Mouse (Mus musculus) limb, embryonic 13.5 days (tissue): Measurements from ENCODE around the gene Dchs2. TPM values are rescaled to one million over a fixed set of nuclear protein-coding genes. Genes with fewer than 3 reads are reported as not detected.
A peak's percentile ranks its signal among the peaks of the same experiment; 100 is the strongest.

Experiments
- ATAC-seq: fragments of 200-750 bp; cut with Nextera tagmentation; 2 replicates; pipeline ENCODE4 v1.8.0; 2017; ENCODE audit warnings: low read depth, moderate number of reproducible peaks, moderate TSS enrichment; ENCODE audit not compliant: low FRiP score
- H3K27ac ChIP-seq: fragments of 300-500 bp; sonication (generic); 2 replicates; pipeline ENCODE4 v1.5.1; 2015; ENCODE audit warnings: inconsistent platforms, mild to moderate bottlenecking, moderate library complexity
- H3K27me3 ChIP-seq: fragments of 300-500 bp; sonication (generic); 2 replicates; pipeline ENCODE4 v1.6.1; 2015; ENCODE audit warnings: mild to moderate bottlenecking, inconsistent platforms
- H3K36me3 ChIP-seq: fragments of 300-500 bp; sonication (generic); 2 replicates; pipeline ENCODE4 v1.6.1; 2015; ENCODE audit warnings: inconsistent platforms, mild to moderate bottlenecking, moderate library complexity
- H3K4me1 ChIP-seq: fragments of 300-500 bp; sonication (generic); 2 replicates; pipeline ENCODE4 v1.6.1; 2015; ENCODE audit warnings: inconsistent platforms
- H3K4me2 ChIP-seq: fragments of 300-500 bp; sonication (generic); replicated peaks from 2 replicates; pipeline ENCODE4 v1.6.1; 2015; ENCODE audit warnings: inconsistent platforms, mild to moderate bottlenecking, moderate library complexity
- H3K4me3 ChIP-seq: fragments of 300-500 bp; sonication (generic); 2 replicates; pipeline ENCODE4 v1.5.1; 2015; ENCODE audit warnings: moderate library complexity, mild to moderate bottlenecking, inconsistent platforms
- H3K9ac ChIP-seq: fragments of 300-500 bp; sonication (generic); 2 replicates; pipeline ENCODE4 v1.6.1; 2015; ENCODE audit warnings: mild to moderate bottlenecking, inconsistent platforms
- H3K9me3 ChIP-seq: fragments of 300-500 bp; sonication (generic); 2 replicates; pipeline ENCODE4 v1.6.1; 2016; ENCODE audit warnings: inconsistent platforms
- WGBS: fragments of 180-500 bp; shearing (Covaris S2); methylation state at CpG from one replicate; pipeline ENCODE4 v1.1.7; 2015; 5-methylcytosine and 5-hydroxymethylcytosine counted together
- polyA plus RNA-seq: library from polyadenylated mRNA; unstranded; fragments of >200 nt; fragmentation: Nextera tagmentation; extraction: Ambion mirVana; gene quantifications from 2 replicates; pipeline ENCODE4 v1.2.1, GENCODE M21; 2015

The Dchs2 gene
- polyA plus RNA-seq, 1 experiment from 2014 or later, result 0.84 TPM

- ATAC-seq, result no peak
- H3K4me1 ChIP-seq, result peaks cover 5% of the 10 kb centered on the region
- H3K27me3 ChIP-seq, result peaks cover 3% of the 10 kb centered on the region; the same call in 1 of the 2 replicates
- H3K27ac ChIP-seq, result no peak overlapping the region
- WGBS, result 59% methylated on average over 9 of the region's 9 CpGs
- H3K36me3 ChIP-seq, result no peaks in the 10 kb centered on the region
- H3K4me2 ChIP-seq, result no peak overlapping the region
- H3K4me3 ChIP-seq, result no peak overlapping the region
- H3K9ac ChIP-seq, result no peak overlapping the region
- no peaks in the 10 kb centered on the region for H3K9me3 ChIP-seq
These were observed 143.2 kb downstream of the Dchs2 start for GRCm38 (mm10) chr3:83270982-83271381.

DNA sequence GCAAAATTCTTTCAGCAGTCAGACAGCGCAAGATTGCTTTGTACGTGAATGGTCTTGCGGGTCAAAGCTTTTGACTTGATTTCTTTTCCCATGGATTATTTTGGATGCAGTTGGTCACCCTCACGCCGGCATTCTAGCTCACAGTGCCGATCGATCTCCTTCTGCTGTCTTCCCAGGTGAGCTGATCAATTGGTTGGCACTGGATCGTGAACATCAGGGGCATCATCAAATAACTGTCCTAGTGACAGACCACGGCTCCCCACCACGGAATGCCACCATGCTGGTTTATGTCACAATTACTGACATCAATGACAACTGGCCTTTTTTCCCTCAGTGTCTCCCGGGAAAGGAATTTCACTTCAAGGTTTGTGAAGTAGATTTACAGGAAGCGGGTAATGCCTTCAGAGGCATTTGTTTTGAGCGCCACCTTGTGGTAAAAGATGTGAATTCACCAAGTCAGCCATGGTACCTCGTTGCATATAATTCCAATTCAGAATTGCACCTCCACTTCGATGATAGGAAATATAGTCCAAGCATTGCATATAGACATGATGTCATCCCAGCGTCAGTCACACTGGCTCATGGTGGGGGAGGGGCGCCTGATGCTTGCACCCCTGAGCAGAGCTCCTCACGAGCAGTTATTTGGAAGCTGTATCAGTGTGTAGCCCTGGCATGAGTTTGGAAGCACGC lies 146.0 kb downstream of the Dchs2 start:
- peaks cover 3% of the 10 kb centered on the region; the same call in 1 of the 2 replicates for H3K27me3 ChIP-seq
- no peak overlapping the region for H3K27ac ChIP-seq
- no peak overlapping the region for H3K4me3 ChIP-seq
- no peaks in the 10 kb centered on the region for H3K36me3 ChIP-seq
- peak overlapping the region; percentile 55 for H3K4me2 ChIP-seq
- ATAC-seq, result peak; percentile 46
- H3K9me3 ChIP-seq, result no peaks in the 10 kb centered on the region
- H3K9ac ChIP-seq, result peak overlapping the region; percentile 45; the same call in 1 of the 2 replicates
- peaks cover 5% of the 10 kb centered on the region for H3K4me1 ChIP-seq
- 40% methylated on average over 19 of the region's 19 CpGs for WGBS

- Histone ChIP-seq H3K27ac (no peak overlapping the region), H3K9ac (no peak overlapping the region), H3K4me2 (no peak overlapping the region), H3K4me1 (peaks cover 5% of the 10 kb centered on the region), H3K27me3 (peaks cover 3% of the 10 kb centered on the region; the same call in 1 of the 2 replicates), H3K9me3 (no peaks in the 10 kb centered on the region), H3K36me3 (no peaks in the 10 kb centered on the region), H3K4me3 (no peak overlapping the region)
- WGBS, result 63% methylated on average over 5 of the region's 5 CpGs
- no peak for ATAC-seq
These were observed 148.0 kb downstream of the Dchs2 start for GRCm38 (mm10) chr3:83275703-83276102.

DNA sequence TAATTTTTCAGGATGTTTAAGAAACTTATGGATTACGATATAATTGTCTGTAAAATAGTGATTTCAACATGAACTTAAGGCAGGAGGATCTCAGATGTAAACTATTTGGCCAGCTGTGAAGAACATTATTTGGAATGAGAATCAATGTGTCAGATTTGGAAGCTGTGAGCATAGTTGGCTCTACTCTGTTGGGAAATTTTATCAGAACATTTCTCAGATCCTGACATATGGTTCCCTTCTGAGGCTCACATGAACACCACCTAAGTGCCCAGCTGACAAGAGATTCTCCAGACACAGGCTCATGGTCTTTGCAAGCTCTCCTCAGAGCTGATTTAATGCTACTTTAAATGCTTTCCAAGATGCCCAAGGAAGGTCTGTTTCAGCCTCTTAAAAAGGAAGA lies 156.1 kb downstream of the Dchs2 start:
- Histone ChIP-seq H3K9ac (no peak overlapping the region), H3K9me3 (no peaks in the 10 kb centered on the region), H3K27me3 (peaks cover 10% of the 10 kb centered on the region), H3K36me3 (no peaks in the 10 kb centered on the region), H3K4me1 (peaks cover 8% of the 10 kb centered on the region), H3K27ac (no peak overlapping the region), H3K4me3 (no peak overlapping the region), H3K4me2 (no peak overlapping the region)
- 66% methylated on average over 1 of the region's 1 CpGs for WGBS
- no peak for ATAC-seq

DNA sequence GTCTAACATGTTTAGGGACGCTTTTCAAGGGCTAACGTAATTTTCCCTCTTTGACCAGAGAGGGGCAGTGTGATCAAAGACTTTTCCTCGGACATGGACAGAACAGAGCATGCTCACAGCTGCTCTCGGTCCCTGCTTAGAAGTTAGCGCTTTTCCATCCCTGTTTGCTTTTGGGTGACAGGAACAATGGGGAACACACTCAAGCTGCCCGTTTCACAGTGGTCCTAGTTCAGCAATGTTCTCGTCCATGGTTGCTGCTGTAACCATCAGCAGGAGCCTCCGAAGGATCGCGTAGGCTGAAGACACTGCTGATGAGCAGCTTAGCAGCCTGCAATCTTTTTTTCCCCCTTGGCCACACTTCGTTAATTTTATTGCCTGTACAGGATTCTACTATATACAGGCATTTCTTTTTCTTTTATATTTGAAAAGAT lies 159.2 kb downstream of the Dchs2 start:
- peaks cover 7% of the 10 kb centered on the region for H3K27me3 ChIP-seq

DNA sequence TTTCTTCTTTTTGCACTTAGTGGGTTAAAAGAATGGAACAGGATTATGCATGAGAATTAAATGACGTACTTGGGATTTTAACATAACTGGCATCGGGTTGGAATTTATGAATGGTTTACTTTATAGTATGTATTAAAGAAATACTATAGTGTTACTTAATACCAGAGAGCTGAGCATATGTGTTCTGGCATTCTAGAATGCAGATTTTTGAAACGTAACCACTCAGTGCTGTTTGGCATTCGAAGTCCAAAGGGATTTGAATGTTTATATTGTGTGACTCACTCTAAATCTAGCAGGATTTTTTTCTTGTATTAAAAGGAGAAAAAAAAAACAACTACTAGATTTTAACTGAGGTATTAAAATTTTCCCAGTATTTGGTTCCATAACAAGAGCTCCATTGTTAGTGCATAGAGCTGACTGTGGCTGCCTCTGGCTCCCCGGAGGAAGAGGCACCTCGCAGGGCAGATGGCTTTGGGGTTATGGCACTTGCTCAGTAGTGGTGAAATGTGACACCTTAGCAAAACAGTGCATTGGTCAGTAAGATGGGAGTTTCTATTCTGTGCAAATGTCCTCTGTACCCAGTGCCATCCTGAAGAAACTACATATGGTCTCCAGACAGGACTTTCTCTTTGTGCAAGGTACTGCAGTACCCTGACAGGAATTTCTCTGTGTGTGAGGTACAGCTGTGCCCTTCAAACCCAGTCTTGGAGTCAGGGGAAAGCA lies 160.5 kb downstream of the Dchs2 start:
- Histone ChIP-seq H3K36me3 (no peaks in the 10 kb centered on the region), H3K4me2 (0 out of 2 replicates have a peak overlapping the region, but pooled peaks have one; percentile 16), H3K9me3 (no peaks in the 10 kb centered on the region), H3K4me3 (no peak overlapping the region), H3K27me3 (peaks cover 6% of the 10 kb centered on the region; the same call in 1 of the 2 replicates), H3K4me1 (peaks cover 8% of the 10 kb centered on the region), H3K27ac (peak overlapping the region; percentile 76; the same call in 1 of the 2 replicates), H3K9ac (no peak overlapping the region)
- WGBS, result 24% methylated on average over 6 of the region's 6 CpGs
- peak; percentile 85 for ATAC-seq

More for the DNA sequence above, 159.2 kb downstream of the Dchs2 start:
- ATAC-seq, result peak; percentile 74
- Histone ChIP-seq H3K27ac (peak overlapping the region; percentile 67; the same call in 1 of the 2 replicates), H3K4me2 (peak overlapping the region; percentile 66), H3K36me3 (no peaks in the 10 kb centered on the region), H3K9ac (peak overlapping the region; percentile 62; the same call in 1 of the 2 replicates), H3K4me1 (peaks cover 8% of the 10 kb centered on the region), H3K9me3 (no peaks in the 10 kb centered on the region), H3K4me3 (peak overlapping the region; percentile 45)
- 7% methylated on average over 11 of the region's 11 CpGs for WGBS

GRCm38 (mm10) chr3:83290482-83290881 lies 162.7 kb downstream of the Dchs2 start:
- Histone ChIP-seq H3K9me3 (no peaks in the 10 kb centered on the region), H3K4me2 (no peak overlapping the region), H3K4me1 (peaks cover 8% of the 10 kb centered on the region), H3K36me3 (no peaks in the 10 kb centered on the region), H3K27ac (no peak overlapping the region), H3K4me3 (no peak overlapping the region), H3K27me3 (peaks cover 6% of the 10 kb centered on the region; the same call in 1 of the 2 replicates), H3K9ac (no peak overlapping the region)
- ATAC-seq, result no peak

DNA sequence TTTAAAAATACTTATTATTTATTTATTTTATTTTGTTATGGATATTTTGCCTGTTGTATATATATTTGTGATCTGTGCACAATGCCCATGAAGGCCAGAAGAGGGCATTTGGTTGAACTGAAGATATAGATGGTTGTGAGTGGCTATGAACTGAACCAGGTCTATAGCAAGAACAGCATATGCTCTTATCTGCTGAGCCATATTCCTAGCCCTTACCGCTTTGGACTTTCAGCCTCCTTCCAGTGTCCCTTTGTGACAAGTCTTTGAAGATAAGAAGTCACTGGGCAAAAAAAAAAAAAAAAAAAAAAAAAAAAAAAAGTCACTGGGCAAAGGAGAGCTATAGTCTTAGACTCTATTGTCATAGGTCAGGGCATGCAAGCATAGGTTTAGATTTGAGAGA lies 163.2 kb downstream of the Dchs2 start:
- Histone ChIP-seq H3K27me3 (peaks cover 6% of the 10 kb centered on the region; the same call in 1 of the 2 replicates), H3K36me3 (no peaks in the 10 kb centered on the region), H3K4me2 (no peak overlapping the region), H3K27ac (no peak overlapping the region), H3K4me3 (no peak overlapping the region), H3K4me1 (peaks cover 8% of the 10 kb centered on the region), H3K9ac (no peak overlapping the region), H3K9me3 (no peaks in the 10 kb centered on the region)
- no peak for ATAC-seq
- WGBS, result 84% methylated on average over 1 of the region's 1 CpGs

DNA sequence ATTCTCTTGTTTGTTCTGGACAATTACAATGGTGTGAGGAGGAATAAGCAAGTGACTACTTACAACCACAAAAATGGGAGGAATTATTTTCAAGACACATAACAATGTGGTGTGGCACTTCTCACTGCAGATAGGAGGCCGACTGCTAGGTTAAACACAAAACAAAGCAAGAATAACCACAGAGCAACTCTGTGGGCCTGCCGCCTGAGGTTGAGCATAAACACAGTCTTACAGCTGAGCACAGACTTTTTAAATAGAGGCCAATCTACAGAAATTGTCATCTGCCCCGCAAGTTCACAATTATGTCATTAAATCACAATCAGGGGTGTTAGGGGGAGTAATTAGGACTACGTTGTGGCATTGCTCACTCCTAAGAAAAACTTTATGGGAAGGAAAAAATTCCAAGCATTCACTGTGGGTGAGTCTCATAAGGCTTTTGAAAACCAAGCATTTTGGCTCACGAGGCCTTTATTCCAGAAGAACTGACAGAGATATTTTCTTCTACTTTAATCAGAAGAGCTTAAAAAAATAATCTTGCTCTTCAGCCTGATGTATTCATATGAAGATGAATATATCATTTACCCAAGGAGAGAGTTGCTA lies 172.1 kb downstream of the Dchs2 start:
- Histone ChIP-seq H3K4me2 (no peak overlapping the region), H3K36me3 (peaks cover 2% of the 10 kb centered on the region; the same call in 1 of the 2 replicates), H3K4me3 (no peak overlapping the region), H3K9ac (no peak overlapping the region), H3K27ac (peak overlapping the region; percentile 58; the same call in 1 of the 2 replicates), H3K27me3 (no peaks in the 10 kb centered on the region), H3K9me3 (no peaks in the 10 kb centered on the region; the same call in 1 of the 2 replicates), H3K4me1 (peaks cover 18% of the 10 kb centered on the region)
- 18% methylated on average over 5 of the region's 5 CpGs for WGBS
- peak; percentile 76 for ATAC-seq

- H3K4me2 ChIP-seq, result no peak overlapping the region
- H3K27me3 ChIP-seq, result no peaks in the 10 kb centered on the region
- no peak for ATAC-seq
- peaks cover 18% of the 10 kb centered on the region for H3K4me1 ChIP-seq
- WGBS, result 71% methylated on average over 5 of the region's 5 CpGs
- no peaks in the 10 kb centered on the region; the same call in 1 of the 2 replicates for H3K9me3 ChIP-seq
- peaks cover 5% of the 10 kb centered on the region; the same call in 1 of the 2 replicates for H3K36me3 ChIP-seq
- no peak overlapping the region for H3K27ac ChIP-seq
- H3K9ac ChIP-seq, result no peak overlapping the region
- H3K4me3 ChIP-seq, result no peak overlapping the region
These were observed 176.1 kb downstream of the Dchs2 start for GRCm38 (mm10) chr3:83303876-83304275.

DNA sequence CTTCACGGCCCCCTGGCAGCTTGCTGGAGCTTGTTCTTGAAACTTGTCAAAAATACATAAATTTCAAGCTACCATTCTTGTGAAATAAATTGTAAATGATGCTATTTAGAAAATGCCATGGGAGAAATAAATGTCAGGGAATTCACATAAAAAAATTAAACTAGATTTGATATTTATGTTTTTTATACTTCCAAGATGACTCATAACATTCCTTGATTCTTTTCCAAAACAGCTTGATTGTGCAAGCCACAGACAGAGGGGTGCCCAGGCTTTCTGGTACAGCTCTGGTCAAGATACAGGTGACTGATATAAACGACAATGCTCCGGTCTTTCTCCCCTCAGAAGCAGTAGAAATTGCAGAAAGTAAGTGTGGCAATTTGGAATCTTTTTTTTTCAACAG lies 218.2 kb downstream of the Dchs2 start:
- no peak overlapping the region for H3K4me3 ChIP-seq
- no peak for ATAC-seq
- WGBS, result 67% methylated on average over 3 of the region's 3 CpGs
- no peaks in the 10 kb centered on the region for H3K9me3 ChIP-seq
- H3K9ac ChIP-seq, result no peak overlapping the region
- H3K27ac ChIP-seq, result no peak overlapping the region
- H3K27me3 ChIP-seq, result no peaks in the 10 kb centered on the region
- H3K36me3 ChIP-seq, result no peaks in the 10 kb centered on the region
- H3K4me1 ChIP-seq, result no peaks in the 10 kb centered on the region
- no peak overlapping the region for H3K4me2 ChIP-seq

- H3K9ac ChIP-seq, result no peak overlapping the region
- WGBS, result 83% methylated on average over 9 of the region's 9 CpGs
- ATAC-seq, result no peak
- no peaks in the 10 kb centered on the region for H3K27me3 ChIP-seq
- H3K9me3 ChIP-seq, result no peaks in the 10 kb centered on the region
- H3K36me3 ChIP-seq, result no peaks in the 10 kb centered on the region
- no peak overlapping the region for H3K4me3 ChIP-seq
- H3K27ac ChIP-seq, result no peak overlapping the region
- H3K4me2 ChIP-seq, result no peak overlapping the region
- no peaks in the 10 kb centered on the region for H3K4me1 ChIP-seq
These were observed 240.8 kb downstream of the Dchs2 start for GRCm38 (mm10) chr3:83368500-83369068.
